Mouse (Mus musculus) left cerebral cortex, adult 2 months (tissue): ENCODE measurements around the gene 2610528A11Rik. TPM values are rescaled to one million over a fixed set of nuclear protein-coding genes. Genes with fewer than 3 reads are reported as not detected.

Experiments used
- DNase-seq, 2 experiments: peaks; one replicate each; pipeline ENCODE4 v3.0.0; 2021 to 2022; ENCODE audit warnings: low spot score in 2 of 2, mixed read lengths in 1 of 2; ENCODE audit errors: extremely low spot score in 1 of 2
- H3K27ac ChIP-seq: fragments of 200-600 bp; 2 replicates; pipeline ENCODE4 v1.8.1; 2022
- H3K4me3 ChIP-seq: fragments of 200-600 bp; 2 replicates; pipeline ENCODE4 v1.8.1; 2022
- CTCF ChIP-seq: fragments of 200-600 bp; IDR thresholded peaks from 2 replicates; pipeline ENCODE4 v1.8.1; 2022; ENCODE audit warnings: antibody characterized with exemption, mild to moderate bottlenecking, moderate library complexity
- intact Hi-C: fragments of 180-260 bp; cut with DNase I; formaldehyde crosslinking; loops from one replicate; pipeline ENCODE4 v1.15.1; 2025
- total RNA-seq, 2 experiments: library from RNA; stranded (reverse); gene quantifications; 2 replicates each; pipeline ENCODE4 v1.2.3; 2021

2610528A11Rik gene
- total RNA-seq, 2 experiments from 2014 or later = 0.70 TPM; not detected in 1

- Histone ChIP-seq H3K27ac (no peak overlapping the region), H3K4me3 (no peak overlapping the region)
- intact Hi-C loops = loop anchor here (5.0 kb wide), 1 partner anchor 59 kb away; no protein-coding TSS in a partner anchor
- no peak for DNase-seq
- no peak for TF ChIP-seq CTCF
Measured at GRCm38 (mm10) chr14:37068516-37068915, 45.3 kb downstream of the 2610528A11Rik start.

- H3K4me3 ChIP-seq = no peak within 1 kb of the TSS
- DNase-seq = no peak
- intact Hi-C loops = loop anchor here (5.0 kb wide), 1 partner anchor 60 kb away; no protein-coding TSS in a partner anchor
- TF ChIP-seq CTCF = no peak
- no peak within 1 kb of the TSS for H3K27ac ChIP-seq
Measured at GRCm38 (mm10) chr14:37067629-37068028, 46.2 kb downstream of the 2610528A11Rik start, which contains the start of gene Lrit2. Gene Lrit2 (plus strand): TSS chr14:37067929.

GRCm38 (mm10) chr14:37066636-37067035, 47.2 kb downstream of the 2610528A11Rik start:
- TF ChIP-seq CTCF = no peak
- no peak for DNase-seq
- Histone ChIP-seq H3K27ac (no peak overlapping the region), H3K4me3 (no peak overlapping the region)
- intact Hi-C loops = loop anchor here (5.0 kb wide), 1 partner anchor 61 kb away; no protein-coding TSS in a partner anchor

- H3K4me3 ChIP-seq = no peak overlapping the region
- no peak for DNase-seq
- TF ChIP-seq CTCF = peak; percentile 22
- intact Hi-C loops = loop anchor here (5.0 kb wide), 1 partner anchor 62 kb away; no protein-coding TSS in a partner anchor
- no peak overlapping the region for H3K27ac ChIP-seq
Measured at GRCm38 (mm10) chr14:37064849-37065248, 49.0 kb downstream of the 2610528A11Rik start.

Other genes with a start within 250 kb of the 2610528A11Rik start
- 10 to 100 TPM; 83.8 to 85.8 TPM for gene Ccser2, start 145.2 kb downstream of the 2610528A11Rik start, total RNA-seq
- not detected for gene Rgr, start 65.1 kb downstream of the 2610528A11Rik start, total RNA-seq
- gene Lrit1, start 59.2 kb downstream of the 2610528A11Rik start, total RNA-seq = not detected
- not detected for gene Lrit2, start 46.1 kb downstream of the 2610528A11Rik start, total RNA-seq
- 10 to 100 TPM; 11.2 to 14.1 TPM for gene Cdhr1, start 15.7 kb downstream of the 2610528A11Rik start, total RNA-seq
- gene Ghitm, start 21.2 kb upstream of the 2610528A11Rik start, total RNA-seq = 100 to 1,000 TPM; 425 to 441 TPM